ENCODE assay signal across 20 mouse cellular contexts in the genomic region with DNA sequence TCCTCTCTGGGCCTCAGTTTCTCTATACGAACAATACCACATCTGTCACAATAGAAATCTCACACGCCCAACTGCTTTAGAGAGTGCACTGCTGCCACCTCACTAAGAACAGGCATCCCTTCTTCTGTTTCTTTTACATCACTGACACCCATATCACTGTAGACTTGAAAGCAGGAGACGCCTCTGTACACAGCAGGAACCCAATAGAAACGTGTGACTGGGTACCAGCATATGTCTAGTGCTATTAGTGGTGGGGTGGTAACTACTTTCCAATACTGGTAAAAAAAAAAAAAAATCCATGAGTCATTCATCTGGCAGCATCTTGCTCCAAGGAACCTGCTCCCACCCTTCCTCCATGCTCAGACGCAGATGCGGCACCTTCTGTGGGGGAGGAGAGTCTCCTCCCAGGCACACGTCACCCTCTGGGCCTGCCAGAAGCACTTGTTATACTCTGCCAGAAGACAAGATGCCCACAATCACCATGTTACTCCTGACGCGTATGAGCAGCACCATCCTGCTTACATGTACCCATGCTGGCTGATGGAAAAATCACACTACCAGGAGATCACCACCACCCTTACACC.
DNase-seq lines count a peak whose midpoint lies in the region; ATAC-seq and TF ChIP-seq lines count a peak whose summit lies in the region.
"Had no signal": no experiment of that assay in that cellular context is flagged by ENCODE, and none has a peak within 500 bp of the region (broad histone marks: within the 10 kb centered on the region; RNA-seq: fewer than 3 reads in every experiment).

No protein-coding gene starts in this region.

- no peak for ATAC-seq in hindbrain, embryonic 16.5 days
- ATAC-seq: intestine, embryonic 15.5 days had no signal

- no peak for TF ChIP-seq POLR2A in brain, embryonic 14.5 days (IDR thresholded peaks at IDR 0.05; ENCODE audit: borderline replicate concordance, extremely low read depth, insufficient read depth, insufficient read length, poor library complexity, severe bottlenecking)

- peak; percentile 44 to 57 for DNase-seq in layer of hippocampus, adult 18-20 months (ENCODE audit: low spot score in 2 of 2)
- no peak for DNase-seq in layer of hippocampus, adult 9-10 months (ENCODE audit: low spot score)
- peak; percentile 29 for DNase-seq in brain, embryonic 14.5 days (ENCODE audit: low read depth)
- DNase-seq in left cerebral cortex, adult 9 months (ENCODE audit: low spot score in 2 of 2), result peak; percentile 61 to 67
- peak; percentile 53 to 63 for DNase-seq in right cerebral cortex, postnatal 36 days (ENCODE audit: low spot score in 2 of 2)
- no peak for DNase-seq in natural killer cell, adult 2 months (ENCODE audit: low spot score in 2 of 2)
- DNase-seq: adrenal gland, postnatal 25 days; cerebellum, adult 9-10 months; embryo, embryonic 11 days; heart, postnatal 10 days; lung, postnatal 10 days; thymus, postnatal 14 days had no signal

- H3K4me3 ChIP-seq in hindbrain, embryonic 16.5 days (ENCODE audit: low read length), result no peak overlapping the region
- H3K4me3 ChIP-seq: embryonic facial prominence, embryonic 15.5 days; forebrain, embryonic 10.5 days; heart, embryonic 10.5 days; hindbrain, embryonic 12.5 days; intestine, embryonic 15.5 days; liver, embryonic 15.5 days; neural tube, embryonic 12.5 days had no signal

- H3K9me3 ChIP-seq in hindbrain, embryonic 16.5 days (ENCODE audit: control insufficient read depth, low read length), result no peaks in the 10 kb centered on the region
- H3K9me3 ChIP-seq: embryonic facial prominence, embryonic 15.5 days; forebrain, embryonic 10.5 days; heart, embryonic 10.5 days; hindbrain, embryonic 12.5 days; intestine, embryonic 15.5 days; liver, embryonic 15.5 days; neural tube, embryonic 12.5 days had no signal

- whole genome bisulfite sequencing in hindbrain, embryonic 16.5 days, result 83% methylated on average over 9 of the region's 9 CpGs

- no peaks in the 10 kb centered on the region for H3K36me3 ChIP-seq in hindbrain, embryonic 16.5 days (ENCODE audit: control insufficient read depth, insufficient read depth, low read length)
- H3K36me3 ChIP-seq: embryonic facial prominence, embryonic 15.5 days; forebrain, embryonic 10.5 days; heart, embryonic 10.5 days; hindbrain, embryonic 12.5 days; intestine, embryonic 15.5 days; liver, embryonic 15.5 days; neural tube, embryonic 12.5 days had no signal

- no peak overlapping the region for H3K4me2 ChIP-seq in hindbrain, embryonic 16.5 days (ENCODE audit: low read length)
- H3K4me2 ChIP-seq: embryonic facial prominence, embryonic 15.5 days; hindbrain, embryonic 12.5 days; intestine, embryonic 15.5 days; liver, embryonic 15.5 days; neural tube, embryonic 12.5 days had no signal

- no peaks in the 10 kb centered on the region for H3K27me3 ChIP-seq in hindbrain, embryonic 16.5 days (replicated peaks; ENCODE audit: control insufficient read depth, insufficient read depth, low read length)
- H3K27me3 ChIP-seq: embryonic facial prominence, embryonic 15.5 days; hindbrain, embryonic 12.5 days; intestine, embryonic 15.5 days; liver, embryonic 15.5 days; neural tube, embryonic 12.5 days had no signal

- no peak overlapping the region for H3K27ac ChIP-seq in hindbrain, embryonic 16.5 days (ENCODE audit: low read depth, low read length)
- H3K27ac ChIP-seq: embryonic facial prominence, embryonic 15.5 days; forebrain, embryonic 10.5 days; heart, embryonic 10.5 days; hindbrain, embryonic 12.5 days; intestine, embryonic 15.5 days; liver, embryonic 15.5 days; neural tube, embryonic 12.5 days had no signal

- no peak overlapping the region for H3K9ac ChIP-seq in hindbrain, embryonic 16.5 days (ENCODE audit: low read depth, low read length)
- H3K9ac ChIP-seq: embryonic facial prominence, embryonic 15.5 days; hindbrain, embryonic 12.5 days; intestine, embryonic 15.5 days; liver, embryonic 15.5 days; neural tube, embryonic 12.5 days had no signal

- H3K4me1 ChIP-seq in hindbrain, embryonic 16.5 days (ENCODE audit: control insufficient read depth, insufficient read depth, low read depth, low read length), result no peaks in the 10 kb centered on the region
- H3K4me1 ChIP-seq: embryonic facial prominence, embryonic 15.5 days; forebrain, embryonic 10.5 days; heart, embryonic 10.5 days; hindbrain, embryonic 12.5 days; intestine, embryonic 15.5 days; liver, embryonic 15.5 days; neural tube, embryonic 12.5 days had no signal

- no peak for TF ChIP-seq CTCF in brain, embryonic 14.5 days (IDR thresholded peaks at IDR 0.05; ENCODE audit: borderline replicate concordance, extremely low read depth, insufficient read depth, insufficient read length)

Comparison
In these comparisons a context has a peak if more than half of its experiments do, and no peak if none do; other contexts are left out.
1. DNase-seq: peak in layer of hippocampus, adult 18-20 months (2 of 2), brain, embryonic 14.5 days (single experiment), left cerebral cortex, adult 9 months (2 of 2) and right cerebral cortex, postnatal 36 days (2 of 2); none in layer of hippocampus, adult 9-10 months (single experiment) and natural killer cell, adult 2 months (0 of 2).